Mouse (Mus musculus): Measurements from ENCODE around the gene Eif3l.

- TF ChIP-seq CTCF (conservative IDR thresholded peaks at IDR 0.05; ENCODE audit: insufficient read depth, insufficient read length, low read depth, low read length) (no peak), POLR2A (IDR thresholded peaks at IDR 0.05; ENCODE audit: low read depth, low read length) (no peak)
Measured at GRCm38 (mm10) chr15:79074913-79075532, at the start of gene Eif3l.

All from kidney, adult 2 months (tissue).